In genomic region chr8:108926106-108926505, GRCm38 (mm10) we compare ENCODE assay signal across 11 mouse cellular contexts.
DNase-seq lines count a peak whose midpoint lies in the region; ATAC-seq and TF ChIP-seq lines count a peak whose summit lies in the region.
"Had no signal": no experiment of that assay in that cellular context is flagged by ENCODE, and none has a peak within 500 bp of the region (broad histone marks: within the 10 kb centered on the region; RNA-seq: fewer than 3 reads in every experiment).

No protein-coding gene starts in this region.

- no peak overlapping the region for H3K4me2 ChIP-seq in lung, embryonic 14.5 days
- H3K4me2 ChIP-seq in lung, postnatal 0 days (replicated peaks; ENCODE audit: low read depth, low read length), result no peak overlapping the region
- H3K4me2 ChIP-seq: limb, embryonic 15.5 days had no signal

- H3K27ac ChIP-seq in lung, embryonic 14.5 days (ENCODE audit: low read depth), result 0 out of 2 replicates have a peak overlapping the region, but pooled peaks have one; percentile 4
- no peak overlapping the region for H3K27ac ChIP-seq in lung, postnatal 0 days (ENCODE audit: low read length)
- H3K27ac ChIP-seq: limb, embryonic 15.5 days had no signal

- no peak for TF ChIP-seq EP300 in lung, postnatal 0 days (IDR thresholded peaks at IDR 0.05)

- WGBS in lung, embryonic 14.5 days, result 68% methylated on average over 11 of the region's 11 CpGs
- WGBS in lung, postnatal 0 days, result 60% methylated on average over 11 of the region's 11 CpGs

- peaks cover 10% of the 10 kb centered on the region; the same call in 1 of the 2 replicates for H3K4me1 ChIP-seq in lung, embryonic 14.5 days (ENCODE audit: insufficient read depth)
- H3K4me1 ChIP-seq in lung, postnatal 0 days (ENCODE audit: insufficient read depth, low read depth, low read length), result no peaks in the 10 kb centered on the region

- ATAC-seq in lung, embryonic 14.5 days (ENCODE audit: insufficient read depth), result no peak
- ATAC-seq in lung, postnatal 0 days, result no peak
- ATAC-seq: intestine, postnatal 0 days had no signal

- peaks cover 9% of the 10 kb centered on the region; the same call in 1 of the 2 replicates for H3K36me3 ChIP-seq in lung, embryonic 14.5 days (ENCODE audit: insufficient read depth)
- no peaks in the 10 kb centered on the region for H3K36me3 ChIP-seq in lung, postnatal 0 days (ENCODE audit: insufficient read depth, low read length)
- H3K36me3 ChIP-seq: limb, embryonic 15.5 days had no signal

- H3K27me3 ChIP-seq in lung, embryonic 14.5 days (ENCODE audit: insufficient read depth, low read length), result no peaks in the 10 kb centered on the region
- H3K27me3 ChIP-seq in lung, postnatal 0 days (replicated peaks; ENCODE audit: insufficient read depth, low read length), result no peaks in the 10 kb centered on the region
- H3K27me3 ChIP-seq: limb, embryonic 15.5 days had no signal

- peak; percentile 62 for DNase-seq in adrenal gland, postnatal 14 days
- DNase-seq in adrenal gland, adult (ENCODE audit: inconsistent age in 2 of 2, low spot score in 1 of 2), result no peak
- peak; percentile 57 for DNase-seq in lung, embryonic 14.5 days
- DNase-seq in lung, postnatal 0 days (ENCODE audit: low spot score), result no peak
- peak; percentile 73 for DNase-seq in gastrocnemius, postnatal 14 days
- DNase-seq in heart, postnatal 14 days, result peak; percentile 63 to 69
- DNase-seq in thymus, postnatal 25 days, result no peak
- DNase-seq in layer of hippocampus, adult 18-20 months (ENCODE audit: low spot score in 2 of 2), result no peak
- DNase-seq: cerebellum, adult 9-10 months had no signal

- intact Hi-C loops in gastrocnemius, postnatal 14 days (cut with DNase I; ENCODE audit: low total_unique reads), result no loop called here
- intact Hi-C loops in heart, postnatal 14 days (cut with DNase I), result no loop called here

- H3K4me3 ChIP-seq in lung, embryonic 14.5 days (ENCODE audit: low read depth, low read length), result no peak overlapping the region
- no peak overlapping the region for H3K4me3 ChIP-seq in lung, postnatal 0 days (ENCODE audit: low read depth, low read length)
- H3K4me3 ChIP-seq: limb, embryonic 15.5 days had no signal

- no peaks in the 10 kb centered on the region for H3K9me3 ChIP-seq in lung, embryonic 14.5 days (ENCODE audit: low read depth, low read length)
- no peaks in the 10 kb centered on the region for H3K9me3 ChIP-seq in lung, postnatal 0 days (ENCODE audit: low read length)
- H3K9me3 ChIP-seq: limb, embryonic 15.5 days had no signal

- TF ChIP-seq CTCF in lung, embryonic 14.5 days (IDR thresholded peaks at IDR 0.05; ENCODE audit: low read depth), result no peak
- TF ChIP-seq CTCF in lung, postnatal 0 days (IDR thresholded peaks at IDR 0.05), result no peak

- no peak overlapping the region for H3K9ac ChIP-seq in lung, embryonic 14.5 days
- no peak overlapping the region for H3K9ac ChIP-seq in lung, postnatal 0 days (replicated peaks; ENCODE audit: low read depth)
- H3K9ac ChIP-seq: limb, embryonic 15.5 days had no signal

Comparison
In these comparisons a context has a peak if more than half of its experiments do, and no peak if none do; other contexts are left out.
1. DNase-seq: peak in adrenal gland, postnatal 14 days (single experiment), lung, embryonic 14.5 days (single experiment), gastrocnemius, postnatal 14 days (single experiment) and heart, postnatal 14 days (2 of 2); none in adrenal gland, adult (0 of 2), lung, postnatal 0 days (single experiment), thymus, postnatal 25 days (single experiment) and layer of hippocampus, adult 18-20 months (0 of 2).